ENCODE assay signal across 9 mouse cellular contexts in genomic region chr17:68002608-68003595, GRCm38 (mm10). TPM values are rescaled to one million over a fixed set of nuclear protein-coding genes. Genes with fewer than 3 reads are reported as not detected.
DNase-seq lines count a peak whose midpoint lies in the region; ATAC-seq and TF ChIP-seq lines count a peak whose summit lies in the region.
"Had no signal": no experiment of that assay in that cellular context is flagged by ENCODE, and none has a peak within 500 bp of the region (broad histone marks: within the 10 kb centered on the region; RNA-seq: fewer than 3 reads in every experiment).

No protein-coding gene starts in this region.

- peak; percentile 9 for DNase-seq in kidney, adult 9 months
- no peak for DNase-seq in kidney, postnatal 25 days
- DNase-seq in limb, embryonic 10.5 days (ENCODE audit: low spot score), result no peak
- no peak for DNase-seq in adrenal gland, postnatal 36 days
- no peak for DNase-seq in layer of hippocampus, postnatal 10 days (ENCODE audit: low spot score in 2 of 2)
- no peak for DNase-seq in cerebellum, postnatal 4 days (ENCODE audit: low spot score in 2 of 2)

- no peak for ATAC-seq in embryonic facial prominence, embryonic 15.5 days (ENCODE audit: insufficient number of reproducible peaks, low FRiP score, low TSS enrichment, low read depth)

- WGBS in embryonic facial prominence, embryonic 15.5 days, result 12% methylated on average over 17 of the region's 17 CpGs
- WGBS in limb, embryonic 10.5 days, result 35% methylated on average over 17 of the region's 17 CpGs

- H3K27me3 ChIP-seq in embryonic facial prominence, embryonic 15.5 days, result no peaks in the 10 kb centered on the region
- H3K27me3 ChIP-seq in limb, embryonic 10.5 days (ENCODE audit: low read depth, poor library complexity, severe bottlenecking), result no peaks in the 10 kb centered on the region
- H3K27me3 ChIP-seq in myocyte (ENCODE audit: control insufficient read depth, insufficient read depth, insufficient read length), result no peaks in the 10 kb centered on the region

- no peaks in the 10 kb centered on the region for H3K9me3 ChIP-seq in embryonic facial prominence, embryonic 15.5 days (replicated peaks)
- no peaks in the 10 kb centered on the region for H3K9me3 ChIP-seq in limb, embryonic 10.5 days (replicated peaks)

- no peak for TF ChIP-seq POLR2A in myocyte (IDR thresholded peaks at IDR 0.05; ENCODE audit: insufficient read length, low read depth)

- peak overlapping the region; percentile 96 for H3K27ac ChIP-seq in embryonic facial prominence, embryonic 15.5 days (replicated peaks)
- H3K27ac ChIP-seq in limb, embryonic 10.5 days, result peak overlapping the region; percentile 96

- peaks cover 25% of the 10 kb centered on the region for H3K4me1 ChIP-seq in embryonic facial prominence, embryonic 15.5 days
- peaks cover 66% of the 10 kb centered on the region for H3K4me1 ChIP-seq in limb, embryonic 10.5 days

- no peaks in the 10 kb centered on the region for H3K36me3 ChIP-seq in embryonic facial prominence, embryonic 15.5 days
- no peaks in the 10 kb centered on the region for H3K36me3 ChIP-seq in limb, embryonic 10.5 days
- H3K36me3 ChIP-seq in myocyte (ENCODE audit: control insufficient read depth, insufficient read depth), result no peaks in the 10 kb centered on the region

- peak overlapping the region; percentile 72 for H3K4me2 ChIP-seq in embryonic facial prominence, embryonic 15.5 days (replicated peaks)
- H3K4me2 ChIP-seq in myocyte (ENCODE audit: low read depth), result peak overlapping the region; percentile 91

- peaks cover 38% of the 10 kb centered on the region for H3K79me2 ChIP-seq in myocyte (ENCODE audit: control insufficient read depth, insufficient read depth)

- H3K9ac ChIP-seq in embryonic facial prominence, embryonic 15.5 days, result peak overlapping the region; percentile 68; the same call in 1 of the 2 replicates

- H3ac ChIP-seq in myocyte (ENCODE audit: control insufficient read depth, insufficient read length), result peak overlapping the region; percentile 35

- H3K4me3 ChIP-seq in embryonic facial prominence, embryonic 15.5 days (replicated peaks), result peak overlapping the region; percentile 72
- peak overlapping the region; percentile 84 for H3K4me3 ChIP-seq in limb, embryonic 10.5 days
- peak overlapping the region; percentile 68 for H3K4me3 ChIP-seq in myocyte

TF ChIP-seq in myocyte, 11 proteins besides CTCF, POLR2A, EP300 and RAD21:
- TF ChIP-seq MAX (IDR thresholded peaks at IDR 0.05; ENCODE audit: low read depth) (no peak), CEBPB (IDR thresholded peaks at IDR 0.05; ENCODE audit: insufficient read depth, poor library complexity, severe bottlenecking) (no peak), SRF (IDR thresholded peaks at IDR 0.05; ENCODE audit: control insufficient read depth, insufficient read length, low read depth) (no peak), E2F4 (IDR thresholded peaks at IDR 0.05; ENCODE audit: insufficient read depth) (no peak), MYOD1 (IDR thresholded peaks at IDR 0.05; ENCODE audit: control insufficient read depth in 1 of 3, insufficient read length in 2 of 3, low read depth in 2 of 3) (peak; percentile 46 to 75 (median 74)), TCF3 (IDR thresholded peaks at IDR 0.05; ENCODE audit: insufficient read length, low read depth) (no peak), POLR2AphosphoS2 (IDR thresholded peaks at IDR 0.05; ENCODE audit: insufficient read length, low read depth) (no peak), MYOG (IDR thresholded peaks at IDR 0.05; ENCODE audit: control insufficient read depth in 1 of 3, insufficient read depth in 1 of 3, insufficient read length in 2 of 3, low read depth in 2 of 3) (peak in 2 of 3 experiments; percentile 63 to 95), REST (IDR thresholded peaks at IDR 0.05; ENCODE audit: insufficient read depth, insufficient read length) (no peak), USF1 (IDR thresholded peaks at IDR 0.05; ENCODE audit: low read depth) (no peak), TCF12 (IDR thresholded peaks at IDR 0.05; ENCODE audit: insufficient read depth, poor library complexity, severe bottlenecking) (peak; percentile 65)
TF ChIP-seq in myocyte: peak in this region for 3.

RNA-seq across cellular contexts. Expression of gene Arhgap28, which starts 1.0 kb away (rescaled TPM):
- polyA plus RNA-seq in embryonic facial prominence, embryonic 15.5 days (2015; fragmentation: Nextera tagmentation; extraction: Ambion mirVana), result 47.3 and 48.6 TPM in 2 replicates
- polyA plus RNA-seq in limb, embryonic 10.5 days (2016; fragmentation: Nextera tagmentation; extraction: Ambion mirVana), result 52.8 and 58.2 TPM in 2 replicates
- polyA plus RNA-seq in myocyte (2012; fragmentation: generic; extraction: Trizol), result 19.8 TPM
- 10 to 100 TPM; 14.9 to 18.4 TPM for total RNA-seq in adrenal gland, postnatal 36 days (2021)
- total RNA-seq in layer of hippocampus, postnatal 10 days (2021), result 1 to 10 TPM; 1.5 to 1.6 TPM
- total RNA-seq: MEL had no signal
